Mouse (Mus musculus) v-Abl transformed pro-B cells (cell line): ENCODE results near the gene Zfp512b.

Experiments
- in situ Hi-C, 2 experiments: fragments of 400-800 bp; cut with MboI; formaldehyde crosslinking; loops; one replicate each; pipeline ENCODE4 v1.15.1; 2025; ENCODE audit not compliant: unreplicated experiment in 2 of 2

The Zfp512b gene

GRCm38 (mm10) chr2:181541761-181542380, 50.7 kb downstream of the Zfp512b start:
- in situ Hi-C loops = no loop called here

- in situ Hi-C loops = no loop called here
These were observed 55.1 kb downstream of the Zfp512b start for GRCm38 (mm10) chr2:181537444-181538047.

GRCm38 (mm10) chr2:181536410-181536809, 56.2 kb downstream of the Zfp512b start:
- in situ Hi-C loops = no loop called here

GRCm38 (mm10) chr2:181532589-181532988, 60.0 kb downstream of the Zfp512b start:
- in situ Hi-C loops = no loop called here
